Mouse (Mus musculus) limb, embryonic 14.5 days (tissue): ENCODE measurements around the gene Ifi35. TPM values are rescaled to one million over a fixed set of nuclear protein-coding genes. Genes with fewer than 3 reads are reported as not detected.

Experiments used
- ATAC-seq: fragments of 200-750 bp; cut with Nextera tagmentation; 2 replicates; pipeline ENCODE4 v1.8.0; 2017; ENCODE audit warnings: low read depth, moderate number of reproducible peaks, moderate TSS enrichment; ENCODE audit not compliant: low FRiP score
- DNase-seq: peaks from one replicate; pipeline ENCODE4 v3.0.0-alpha.2; 2015; ENCODE audit warnings: low spot score
- H3K27ac ChIP-seq: fragments of 300-500 bp; sonication (generic); replicated peaks from 2 replicates; pipeline ENCODE4 v1.5.1; 2014; ENCODE audit warnings: low read depth, mild to moderate bottlenecking, low read length, moderate library complexity, mixed read lengths
- H3K27me3 ChIP-seq: fragments of 300-500 bp; sonication (generic); 2 replicates; pipeline ENCODE4 v1.6.1; 2014; ENCODE audit warnings: low read length, mixed read lengths; ENCODE audit not compliant: control insufficient read depth, insufficient read depth
- H3K36me3 ChIP-seq: fragments of 300-500 bp; sonication (generic); 2 replicates; pipeline ENCODE4 v1.6.1; 2014; ENCODE audit warnings: mild to moderate bottlenecking, low read length, moderate library complexity, mixed read lengths; ENCODE audit not compliant: control insufficient read depth, insufficient read depth
- H3K4me1 ChIP-seq: fragments of 300-500 bp; sonication (generic); 2 replicates; pipeline ENCODE4 v1.6.1; 2014; ENCODE audit warnings: antibody characterized with exemption, low read length, mixed read lengths; ENCODE audit not compliant: control insufficient read depth, insufficient read depth
- H3K4me2 ChIP-seq: fragments of 300-500 bp; sonication (generic); replicated peaks from 2 replicates; pipeline ENCODE4 v1.6.1; 2014; ENCODE audit warnings: low read depth, mild to moderate bottlenecking, low read length, moderate library complexity; ENCODE audit not compliant: severe bottlenecking
- H3K4me3 ChIP-seq: fragments of 300-500 bp; sonication (generic); replicated peaks from 2 replicates; pipeline ENCODE4 v1.5.1; 2014; ENCODE audit warnings: low read length
- H3K9ac ChIP-seq: fragments of 300-500 bp; sonication (generic); 2 replicates; pipeline ENCODE4 v1.6.1; 2014; ENCODE audit warnings: mild to moderate bottlenecking, low read depth, low read length, moderate library complexity; ENCODE audit not compliant: severe bottlenecking
- H3K9me3 ChIP-seq: fragments of 300-500 bp; sonication (generic); 2 replicates; pipeline ENCODE4 v1.6.1; 2016; ENCODE audit warnings: low read length; ENCODE audit not compliant: control insufficient read depth
- POLR2A ChIP-seq: fragments of 200-500 bp; IDR thresholded peaks from 2 replicates; pipeline ENCODE4 v1.8.0; 2012; ENCODE audit warnings: inconsistent platforms, mild to moderate bottlenecking, moderate library complexity, borderline replicate concordance; ENCODE audit not compliant: insufficient read depth, insufficient read length; ENCODE audit errors: extremely low read depth
- WGBS: fragments of 180-500 bp; shearing (Covaris S2); extraction: QIAGEN DNeasy Blood & Tissue Kit; methylation state at CpG from one replicate; pipeline ENCODE4 v1.1.7; 2014; 5-methylcytosine and 5-hydroxymethylcytosine counted together
- polyA plus RNA-seq, 2 experiments: library from polyadenylated mRNA; depleted of rRNA in 1 of 2; stranded (reverse) in 1 of 2; unstranded in 1 of 2; fragments of >200 nt; fragmentation: Nextera tagmentation in 1 of 2; extraction: Ambion mirVana in 1 of 2; gene quantifications; 2 replicates each; pipeline versions ENCODE4 v1.2.1 to v1.2.3; 2012 to 2014

Gene Ifi35
- 13.1 and 15.2 TPM in 2 replicates for polyA plus RNA-seq (2012; rRNA removed)
- 16.1 and 16.7 TPM in 2 replicates for polyA plus RNA-seq (2014; fragmentation: Nextera tagmentation; extraction: Ambion mirVana)

DNA sequence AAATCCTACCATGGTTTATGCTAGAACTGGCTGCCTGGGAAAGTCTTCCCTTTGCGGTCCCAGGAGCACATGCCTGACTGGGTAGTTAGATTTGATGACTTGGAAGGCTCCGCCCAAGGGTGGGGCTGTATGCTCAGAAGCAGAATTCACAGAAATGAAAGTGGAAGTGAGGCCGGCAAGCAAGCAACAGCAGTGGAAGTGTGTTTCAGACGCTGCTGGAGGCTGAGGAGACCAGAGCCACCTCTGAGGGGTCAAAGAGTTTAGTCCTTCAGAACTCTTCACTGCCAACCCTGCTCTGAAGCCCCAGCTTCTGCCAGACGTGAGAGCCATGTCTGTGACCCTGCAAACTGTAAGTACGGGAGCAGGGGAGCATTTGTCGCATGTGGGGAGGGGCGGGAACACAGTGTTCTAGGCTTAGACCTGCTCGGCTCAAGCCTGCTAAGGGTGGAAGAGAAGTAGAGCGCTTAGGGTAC, at the start of gene Ifi35:
Ifi35 (plus strand) TSS at position 134 of the 473 bp plus-strand sequence.
- peak; percentile 56 for ATAC-seq
- Histone ChIP-seq H3K4me2 (peak within 1 kb of the TSS; percentile 37), H3K4me3 (peak within 1 kb of the TSS; percentile 33), H3K9me3 (no peaks in the 10 kb centered on the region), H3K27ac (no peak within 1 kb of the TSS), H3K27me3 (no peaks in the 10 kb centered on the region), H3K36me3 (peaks cover 26% of the 10 kb centered on the region), H3K9ac (peak within 1 kb of the TSS; percentile 44), H3K4me1 (peaks cover 5% of the 10 kb centered on the region)
- 0 out of 2 replicates have a peak, but pooled peaks have one; percentile 9 for TF ChIP-seq POLR2A
- WGBS, result 18% methylated on average over 10 of the region's 10 CpGs
- peak; percentile 82 for DNase-seq

DNA sequence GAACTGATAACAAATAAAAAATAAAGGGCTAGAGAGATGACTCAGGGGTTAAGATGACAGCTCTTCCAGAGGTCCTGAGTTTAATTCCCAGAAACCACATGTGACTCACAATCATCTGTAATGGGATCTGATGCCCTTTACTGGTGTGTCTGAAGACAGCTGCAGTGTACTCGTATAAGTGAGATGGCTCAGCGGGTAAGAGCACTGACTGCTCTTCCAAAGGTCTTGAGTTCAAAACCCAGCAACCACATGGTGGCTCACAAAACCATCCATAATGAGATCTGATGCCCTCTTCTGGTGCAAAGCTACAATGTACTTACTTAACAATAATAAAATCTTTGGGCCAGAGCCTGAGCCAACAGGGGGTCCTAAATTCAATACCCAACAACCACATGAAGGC, 32.9 kb upstream of the Ifi35 start:
- peaks cover 6% of the 10 kb centered on the region for H3K4me1 ChIP-seq
- WGBS, result 86% methylated on average over 2 of the region's 2 CpGs
- ATAC-seq, result no peak
- H3K4me3 ChIP-seq, result no peak overlapping the region
- no peak for DNase-seq
- no peak overlapping the region for H3K4me2 ChIP-seq
- H3K27me3 ChIP-seq, result no peaks in the 10 kb centered on the region
- no peak overlapping the region for H3K9ac ChIP-seq
- TF ChIP-seq POLR2A, result no peak
- no peaks in the 10 kb centered on the region for H3K9me3 ChIP-seq
- H3K27ac ChIP-seq, result no peak overlapping the region
- H3K36me3 ChIP-seq, result peaks cover 31% of the 10 kb centered on the region

DNA sequence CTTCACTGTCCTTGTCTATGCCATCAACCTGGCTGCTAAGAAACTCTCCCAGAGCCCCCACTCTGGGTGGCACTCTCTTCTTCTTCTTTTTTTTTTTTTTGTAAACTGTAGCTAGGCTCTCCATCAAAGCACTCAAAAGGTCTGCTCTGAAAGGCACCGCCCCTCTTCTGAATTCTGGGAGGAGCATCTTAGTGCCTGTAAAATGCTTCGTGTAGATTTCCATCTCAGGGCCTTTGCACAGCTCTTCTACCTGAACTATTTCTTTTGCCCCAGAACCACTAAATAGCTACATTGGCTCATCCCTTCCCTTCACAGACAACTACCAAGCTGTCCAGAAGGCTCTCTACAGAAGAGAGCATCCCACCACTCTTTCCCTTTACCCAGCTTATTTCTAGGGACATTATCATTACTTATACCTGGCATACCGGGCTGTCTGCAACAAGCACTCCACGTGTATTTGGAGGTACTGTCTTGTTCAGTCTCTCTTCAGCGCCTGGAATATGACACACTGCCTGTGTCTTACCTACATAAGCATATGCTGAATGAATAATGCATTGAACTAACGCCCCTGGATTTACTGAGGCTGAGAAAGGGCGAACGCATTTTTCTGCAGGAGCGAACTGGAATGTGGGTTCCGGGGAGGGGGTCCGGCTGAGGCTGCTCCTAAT, 31.6 kb upstream of the Ifi35 start:
- ATAC-seq (no peak), DNase-seq (no peak)
- peaks cover 18% of the 10 kb centered on the region for H3K36me3 ChIP-seq
- WGBS, result 4% methylated on average over 11 of the region's 11 CpGs
- peak overlapping the region; percentile 80 for H3K9ac ChIP-seq
- peak overlapping the region; percentile 66 for H3K4me3 ChIP-seq
- H3K4me1 ChIP-seq, result peaks cover 6% of the 10 kb centered on the region
- no peaks in the 10 kb centered on the region for H3K27me3 ChIP-seq
- TF ChIP-seq POLR2A, result no peak
- H3K4me2 ChIP-seq, result peak overlapping the region; percentile 64
- peak overlapping the region; percentile 59 for H3K27ac ChIP-seq
- H3K9me3 ChIP-seq, result no peaks in the 10 kb centered on the region

DNA sequence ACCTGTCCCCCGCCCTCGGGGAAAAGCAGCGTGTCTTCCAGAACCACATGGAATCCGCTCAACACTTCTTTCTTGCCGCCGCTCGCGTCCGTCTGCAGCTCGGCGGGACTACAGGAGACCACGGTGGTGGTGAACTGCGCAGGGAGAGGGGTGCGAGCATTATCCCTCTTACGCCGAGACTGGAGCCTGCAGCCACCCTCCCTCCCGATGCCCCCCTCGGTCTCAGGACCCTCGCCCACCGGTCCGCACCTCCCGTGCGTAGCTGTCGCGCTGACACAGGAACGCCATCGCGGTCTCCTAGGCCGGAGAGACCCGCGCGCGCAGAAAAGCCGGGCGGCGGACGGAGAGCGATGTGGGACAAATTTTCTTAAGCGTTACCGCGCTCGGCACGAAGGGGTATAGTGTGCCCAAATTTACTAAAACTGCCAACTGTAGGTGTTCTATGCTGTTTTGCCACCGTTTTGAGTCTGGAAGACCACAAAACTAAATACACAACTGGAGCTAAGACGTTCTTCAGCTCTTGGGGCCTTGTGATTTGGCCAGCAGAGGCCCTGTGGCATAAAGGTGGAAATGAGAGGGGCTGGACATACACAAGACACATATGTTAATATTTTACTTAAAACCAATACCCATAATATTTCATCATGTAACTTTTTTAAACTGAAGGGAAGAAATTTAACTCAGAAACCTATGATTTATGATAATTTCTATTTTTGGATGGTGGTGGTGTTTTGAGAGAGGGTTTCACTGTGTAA, 30.9 kb upstream of the Ifi35 start, which contains the start of gene Aarsd1:
Aarsd1 (minus strand) TSS at position 515 of the 755 bp plus-strand sequence.
- peaks cover 6% of the 10 kb centered on the region for H3K4me1 ChIP-seq
- H3K4me3 ChIP-seq, result peak within 1 kb of the TSS; percentile 66
- TF ChIP-seq POLR2A, result peak; percentile 75; the same call in 1 of the 2 replicates
- DNase-seq, result peak; percentile 79
- peaks cover 13% of the 10 kb centered on the region for H3K36me3 ChIP-seq
- peak within 1 kb of the TSS; percentile 80 for H3K9ac ChIP-seq
- H3K4me2 ChIP-seq, result peak within 1 kb of the TSS; percentile 64
- peak within 1 kb of the TSS; percentile 59 for H3K27ac ChIP-seq
- under 1% methylated on average over 45 of the region's 45 CpGs for WGBS
- ATAC-seq, result peak; percentile 91
- H3K27me3 ChIP-seq, result no peaks in the 10 kb centered on the region
- H3K9me3 ChIP-seq, result no peaks in the 10 kb centered on the region

DNA sequence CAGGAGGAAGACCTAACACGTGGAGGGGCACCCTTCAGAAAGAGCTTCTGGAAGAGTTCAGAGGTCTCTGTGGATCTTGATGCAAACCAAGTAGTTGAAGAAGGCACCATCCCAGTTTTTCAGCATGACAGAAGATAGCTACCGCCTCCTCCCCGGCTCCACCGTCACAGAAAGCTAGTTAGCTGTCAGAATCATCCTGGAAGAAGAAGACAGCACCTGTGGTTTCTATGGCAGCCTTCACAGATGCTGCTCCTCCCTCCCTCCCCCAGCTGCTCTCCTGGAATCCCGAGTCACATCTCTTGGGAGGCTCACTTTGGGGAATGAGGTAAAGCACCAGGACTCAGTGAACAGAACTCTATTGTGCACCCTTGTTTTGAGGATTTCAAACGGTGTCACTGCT, 29.2 kb upstream of the Ifi35 start:
- Histone ChIP-seq H3K9ac (no peak overlapping the region), H3K27ac (no peak overlapping the region), H3K9me3 (no peaks in the 10 kb centered on the region), H3K27me3 (no peaks in the 10 kb centered on the region), H3K4me1 (peaks cover 10% of the 10 kb centered on the region), H3K36me3 (peaks cover under 1% of the 10 kb centered on the region; the same call in 1 of the 2 replicates), H3K4me2 (no peak overlapping the region), H3K4me3 (no peak overlapping the region)
- no peak for TF ChIP-seq POLR2A
- DNase-seq (no peak), ATAC-seq (no peak)
- WGBS, result 59% methylated on average over 6 of the region's 6 CpGs
